Mouse (Mus musculus): ENCODE measurements at regions not wholly inside any gene's neighbourhood (a gene's known extent, or its start where the extent isn't known, plus 50 kb on each side); places are given as distances from the start of the nearest gene placed in this dataset.

DNA sequence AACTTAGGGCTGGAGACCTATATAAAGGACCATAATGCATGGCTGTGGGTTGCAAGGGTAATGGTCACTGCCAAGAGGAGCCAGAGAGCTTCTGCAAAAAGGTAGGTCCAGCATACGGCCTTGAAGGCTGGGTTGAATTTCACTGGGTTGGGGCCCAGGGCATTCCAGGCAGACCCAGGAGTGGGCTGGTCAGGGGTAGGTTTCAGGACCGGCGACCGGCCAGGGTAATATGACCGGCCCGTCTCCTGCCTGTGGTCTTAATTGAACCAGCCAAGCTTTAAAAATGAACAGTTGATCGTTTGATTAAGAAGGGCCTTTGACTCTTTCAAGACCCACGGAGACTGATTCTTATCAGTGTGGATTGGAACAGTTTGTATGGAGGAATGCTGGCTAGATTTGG, 171.9 kb downstream of the Emx2 start:
- no peak overlapping the region for H3K9ac ChIP-seq (ENCODE audit: low read depth, low read length)
- no peaks in the 10 kb centered on the region for H3K36me3 ChIP-seq (ENCODE audit: control insufficient read depth, insufficient read depth)
- no peak for ATAC-seq (ENCODE audit: low read depth)
- no peaks in the 10 kb centered on the region for H3K27me3 ChIP-seq (ENCODE audit: control insufficient read depth, insufficient read depth, low read depth, low read length)
- H3K4me3 ChIP-seq (ENCODE audit: low read depth, low read length) = no peak overlapping the region
- H3K27ac ChIP-seq (ENCODE audit: low read length) = no peak overlapping the region
- H3K4me2 ChIP-seq (ENCODE audit: low read depth, low read length) = no peak overlapping the region
- H3K9me3 ChIP-seq (replicated peaks; ENCODE audit: control insufficient read depth, low read length) = no peaks in the 10 kb centered on the region
- no peaks in the 10 kb centered on the region for H3K4me1 ChIP-seq (ENCODE audit: control insufficient read depth, low read depth, low read length)
- WGBS (ENCODE audit: insufficient replicate concordance) = 68% methylated on average over 8 of the region's 8 CpGs

DNA sequence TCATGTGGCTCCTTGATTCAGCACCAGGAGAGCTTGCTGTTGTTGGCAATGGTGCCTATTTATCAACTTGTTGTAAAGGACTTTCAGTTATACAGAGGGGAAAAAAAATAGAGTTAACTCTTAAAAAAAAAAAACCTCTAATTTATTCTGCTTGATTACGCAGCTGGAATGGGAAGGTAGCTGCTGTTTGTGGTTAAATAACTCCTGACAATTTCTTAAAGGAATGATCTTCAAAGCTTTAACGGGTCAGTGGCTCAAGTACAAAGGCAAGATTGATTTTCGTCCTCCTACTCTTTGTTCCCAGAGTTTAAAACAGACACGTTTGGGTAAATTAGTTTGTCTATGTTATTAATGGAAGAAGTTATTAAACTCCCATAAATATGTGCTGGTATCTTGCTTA, 172.5 kb downstream of the Emx2 start:
- no peaks in the 10 kb centered on the region for H3K9me3 ChIP-seq (replicated peaks; ENCODE audit: control insufficient read depth, low read length)
- no peak overlapping the region for H3K27ac ChIP-seq (ENCODE audit: low read length)
- H3K36me3 ChIP-seq (ENCODE audit: control insufficient read depth, insufficient read depth) = no peaks in the 10 kb centered on the region
- no peak overlapping the region for H3K4me2 ChIP-seq (ENCODE audit: low read depth, low read length)
- no peak overlapping the region for H3K4me3 ChIP-seq (ENCODE audit: low read depth, low read length)
- 51% methylated on average over 4 of the region's 4 CpGs for WGBS (ENCODE audit: insufficient replicate concordance)
- no peak for ATAC-seq (ENCODE audit: low read depth)
- no peak overlapping the region for H3K9ac ChIP-seq (ENCODE audit: low read depth, low read length)
- no peaks in the 10 kb centered on the region for H3K4me1 ChIP-seq (ENCODE audit: control insufficient read depth, low read depth, low read length)
- H3K27me3 ChIP-seq (ENCODE audit: control insufficient read depth, insufficient read depth, low read depth, low read length) = no peaks in the 10 kb centered on the region

DNA sequence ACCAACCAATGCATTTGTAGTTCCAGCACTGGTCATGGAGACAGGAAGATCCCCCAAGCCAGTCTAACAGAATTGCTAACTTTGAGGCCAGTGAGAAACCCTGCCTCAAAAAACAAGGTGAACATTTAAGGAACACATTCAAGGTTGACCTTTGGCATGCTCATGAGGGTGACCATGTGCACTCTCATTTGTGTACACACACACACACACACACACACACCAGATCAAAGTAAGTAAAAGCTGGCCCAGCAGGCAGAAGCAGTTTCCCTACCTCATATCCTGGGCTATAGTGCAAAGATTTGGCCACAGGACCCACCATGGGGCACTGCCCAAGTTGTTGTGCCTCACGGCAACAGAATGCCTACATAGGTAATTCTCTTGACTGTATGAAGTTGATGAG, 173.4 kb downstream of the Emx2 start:
- ATAC-seq (ENCODE audit: low read depth) = no peak
- no peak overlapping the region for H3K9ac ChIP-seq (ENCODE audit: low read depth, low read length)
- no peak overlapping the region for H3K27ac ChIP-seq (ENCODE audit: low read length)
- H3K9me3 ChIP-seq (replicated peaks; ENCODE audit: control insufficient read depth, low read length) = no peaks in the 10 kb centered on the region
- no peak overlapping the region for H3K4me2 ChIP-seq (ENCODE audit: low read depth, low read length)
- H3K36me3 ChIP-seq (ENCODE audit: control insufficient read depth, insufficient read depth) = no peaks in the 10 kb centered on the region
- 62% methylated on average over 1 of the region's 1 CpGs for WGBS (ENCODE audit: insufficient replicate concordance)
- no peaks in the 10 kb centered on the region for H3K27me3 ChIP-seq (ENCODE audit: control insufficient read depth, insufficient read depth, low read depth, low read length)
- H3K4me1 ChIP-seq (ENCODE audit: control insufficient read depth, low read depth, low read length) = no peaks in the 10 kb centered on the region
- H3K4me3 ChIP-seq (ENCODE audit: low read depth, low read length) = no peak overlapping the region

- no peak overlapping the region for H3K27ac ChIP-seq (ENCODE audit: low read length)
- no peaks in the 10 kb centered on the region for H3K27me3 ChIP-seq (ENCODE audit: control insufficient read depth, insufficient read depth, low read depth, low read length)
- H3K9me3 ChIP-seq (replicated peaks; ENCODE audit: control insufficient read depth, low read length) = no peaks in the 10 kb centered on the region
- ATAC-seq (ENCODE audit: low read depth) = no peak
- 57% methylated on average over 8 of the region's 8 CpGs for WGBS (ENCODE audit: insufficient replicate concordance)
- no peak overlapping the region for H3K4me2 ChIP-seq (ENCODE audit: low read depth, low read length)
- no peak overlapping the region for H3K4me3 ChIP-seq (ENCODE audit: low read depth, low read length)
- no peaks in the 10 kb centered on the region for H3K4me1 ChIP-seq (ENCODE audit: control insufficient read depth, low read depth, low read length)
- no peaks in the 10 kb centered on the region for H3K36me3 ChIP-seq (ENCODE audit: control insufficient read depth, insufficient read depth)
- no peak overlapping the region for H3K9ac ChIP-seq (ENCODE audit: low read depth, low read length)
Observed at GRCm38 (mm10) chr19:59636271-59636670, 178.1 kb downstream of the Emx2 start.

DNA sequence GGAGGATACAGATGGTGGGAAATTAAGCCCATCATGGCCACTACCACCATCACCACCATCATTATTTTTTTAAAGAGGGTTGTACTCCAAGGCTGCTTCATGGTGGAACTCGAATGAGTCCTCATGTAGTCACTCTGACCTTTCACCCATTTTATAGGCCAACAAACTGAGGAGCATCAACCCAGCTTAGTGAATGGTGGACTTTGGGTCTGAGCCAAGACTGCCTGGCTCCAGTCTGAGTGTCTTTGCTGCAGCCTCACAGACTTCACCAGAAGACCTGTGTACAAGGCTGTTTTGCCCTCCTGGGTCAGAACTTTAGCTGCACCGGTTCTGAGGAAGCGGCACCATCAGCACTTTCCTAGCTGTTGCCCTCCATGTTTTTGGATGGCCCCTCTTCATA, 184.4 kb downstream of the Emx2 start:
- Histone ChIP-seq H3K27ac (ENCODE audit: low read length) (no peak overlapping the region), H3K36me3 (ENCODE audit: control insufficient read depth, insufficient read depth) (no peaks in the 10 kb centered on the region), H3K4me2 (ENCODE audit: low read depth, low read length) (no peak overlapping the region), H3K27me3 (ENCODE audit: control insufficient read depth, insufficient read depth, low read depth, low read length) (no peaks in the 10 kb centered on the region), H3K9me3 (replicated peaks; ENCODE audit: control insufficient read depth, low read length) (no peaks in the 10 kb centered on the region), H3K9ac (ENCODE audit: low read depth, low read length) (no peak overlapping the region), H3K4me1 (ENCODE audit: control insufficient read depth, low read depth, low read length) (no peaks in the 10 kb centered on the region), H3K4me3 (ENCODE audit: low read depth, low read length) (no peak overlapping the region)
- ATAC-seq (ENCODE audit: low read depth) = no peak
- WGBS (ENCODE audit: insufficient replicate concordance) = 56% methylated on average over 3 of the region's 3 CpGs

DNA sequence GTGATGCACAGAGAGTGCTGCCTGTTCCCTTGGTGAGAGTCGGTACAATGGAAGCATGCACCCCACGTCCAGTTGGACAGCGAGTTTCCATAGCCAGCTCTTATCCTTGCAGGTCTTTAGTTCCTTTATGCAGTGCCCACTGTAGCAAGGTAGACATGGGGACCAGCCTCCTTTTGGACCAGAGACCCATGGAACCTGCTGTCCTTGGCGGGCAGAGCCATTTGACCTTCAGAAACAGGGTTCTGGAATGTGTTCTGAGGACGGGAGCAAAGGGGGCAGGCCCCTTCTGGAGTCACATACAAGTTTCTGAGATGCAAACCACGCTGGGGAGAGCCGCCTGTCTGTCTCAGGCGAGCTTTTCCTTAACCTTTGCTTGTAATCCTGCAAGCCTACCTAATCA, 188.1 kb downstream of the Emx2 start:
- H3K9me3 ChIP-seq (replicated peaks; ENCODE audit: control insufficient read depth, low read length) = no peaks in the 10 kb centered on the region
- ATAC-seq (ENCODE audit: low read depth) = no peak
- no peak overlapping the region for H3K4me2 ChIP-seq (ENCODE audit: low read depth, low read length)
- H3K4me3 ChIP-seq (ENCODE audit: low read depth, low read length) = no peak overlapping the region
- 62% methylated on average over 8 of the region's 8 CpGs for WGBS (ENCODE audit: insufficient replicate concordance)
- no peaks in the 10 kb centered on the region for H3K4me1 ChIP-seq (ENCODE audit: control insufficient read depth, low read depth, low read length)
- no peak overlapping the region for H3K27ac ChIP-seq (ENCODE audit: low read length)
- H3K9ac ChIP-seq (ENCODE audit: low read depth, low read length) = no peak overlapping the region
- H3K36me3 ChIP-seq (ENCODE audit: control insufficient read depth, insufficient read depth) = no peaks in the 10 kb centered on the region
- no peaks in the 10 kb centered on the region for H3K27me3 ChIP-seq (ENCODE audit: control insufficient read depth, insufficient read depth, low read depth, low read length)

GRCm38 (mm10) chr19:59646656-59647055, 188.5 kb downstream of the Emx2 start:
- H3K4me1 ChIP-seq (ENCODE audit: control insufficient read depth, low read depth, low read length) = no peaks in the 10 kb centered on the region
- H3K27ac ChIP-seq (ENCODE audit: low read length) = no peak overlapping the region
- H3K9me3 ChIP-seq (replicated peaks; ENCODE audit: control insufficient read depth, low read length) = no peaks in the 10 kb centered on the region
- no peak overlapping the region for H3K4me2 ChIP-seq (ENCODE audit: low read depth, low read length)
- no peaks in the 10 kb centered on the region for H3K27me3 ChIP-seq (ENCODE audit: control insufficient read depth, insufficient read depth, low read depth, low read length)
- H3K36me3 ChIP-seq (ENCODE audit: control insufficient read depth, insufficient read depth) = no peaks in the 10 kb centered on the region
- 52% methylated on average over 7 of the region's 7 CpGs for WGBS (ENCODE audit: insufficient replicate concordance)
- no peak overlapping the region for H3K4me3 ChIP-seq (ENCODE audit: low read depth, low read length)
- no peak for ATAC-seq (ENCODE audit: low read depth)
- H3K9ac ChIP-seq (ENCODE audit: low read depth, low read length) = no peak overlapping the region

- H3K27ac ChIP-seq (ENCODE audit: low read length) = no peak overlapping the region
Observed at GRCm38 (mm10) chr19:59649421-59649820, 191.2 kb downstream of the Emx2 start.

DNA sequence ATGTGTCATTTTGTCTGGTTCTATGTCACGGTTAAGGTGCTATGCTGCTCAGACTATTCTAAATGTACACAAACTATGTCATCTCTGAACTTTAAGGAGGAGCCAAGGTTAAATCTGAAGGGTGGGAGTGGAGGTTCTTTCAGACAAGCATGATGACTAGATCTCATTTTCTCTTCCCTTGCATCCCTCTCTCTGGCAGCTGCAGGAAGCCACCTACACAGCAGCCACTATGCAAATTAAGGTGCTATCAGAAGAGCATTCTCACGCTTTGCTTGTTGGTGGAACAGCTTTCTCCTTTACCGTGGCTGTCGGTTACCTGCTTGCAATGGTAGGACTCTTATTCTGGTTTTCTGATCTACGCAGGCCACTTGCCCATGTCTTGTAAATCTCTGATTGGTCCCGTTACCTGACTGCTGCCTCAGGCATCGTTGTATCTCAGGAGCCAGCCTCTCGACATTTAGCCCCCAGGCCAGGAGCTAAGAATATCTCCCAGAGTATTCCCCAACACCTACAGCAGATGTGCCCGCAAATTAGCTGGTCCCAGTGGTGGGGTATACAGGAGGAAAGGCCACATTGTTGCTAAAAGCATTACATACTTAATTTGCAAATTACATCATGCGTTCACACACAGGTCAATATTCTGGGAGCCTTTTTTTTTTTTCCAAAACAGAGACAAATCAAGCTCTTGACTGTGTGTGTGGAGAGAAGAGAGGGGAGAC, 192.6 kb downstream of the Emx2 start:
- Histone ChIP-seq H3K9me3 (replicated peaks; ENCODE audit: control insufficient read depth, low read length) (no peaks in the 10 kb centered on the region), H3K9ac (ENCODE audit: low read depth, low read length) (no peak overlapping the region), H3K27me3 (ENCODE audit: control insufficient read depth, insufficient read depth, low read depth, low read length) (no peaks in the 10 kb centered on the region), H3K36me3 (ENCODE audit: control insufficient read depth, insufficient read depth) (no peaks in the 10 kb centered on the region), H3K27ac (ENCODE audit: low read length) (no peak overlapping the region), H3K4me2 (ENCODE audit: low read depth, low read length) (no peak overlapping the region), H3K4me1 (ENCODE audit: control insufficient read depth, low read depth, low read length) (no peaks in the 10 kb centered on the region), H3K4me3 (ENCODE audit: low read depth, low read length) (no peak overlapping the region)
- WGBS (ENCODE audit: insufficient replicate concordance) = 59% methylated on average over 10 of the region's 10 CpGs
- no peak for ATAC-seq (ENCODE audit: low read depth)

More at GRCm38 (mm10) chr19:59649421-59649820, 191.2 kb downstream of the Emx2 start:
- Histone ChIP-seq H3K36me3 (ENCODE audit: control insufficient read depth, insufficient read depth) (no peaks in the 10 kb centered on the region), H3K9me3 (replicated peaks; ENCODE audit: control insufficient read depth, low read length) (no peaks in the 10 kb centered on the region), H3K4me1 (ENCODE audit: control insufficient read depth, low read depth, low read length) (no peaks in the 10 kb centered on the region), H3K4me3 (ENCODE audit: low read depth, low read length) (no peak overlapping the region), H3K27me3 (ENCODE audit: control insufficient read depth, insufficient read depth, low read depth, low read length) (no peaks in the 10 kb centered on the region), H3K4me2 (ENCODE audit: low read depth, low read length) (no peak overlapping the region), H3K9ac (ENCODE audit: low read depth, low read length) (no peak overlapping the region)
- ATAC-seq (ENCODE audit: low read depth) = no peak
- WGBS (ENCODE audit: insufficient replicate concordance) = 63% methylated on average over 5 of the region's 5 CpGs
